Mouse (Mus musculus): ENCODE measurements around the gene Slitrk1. TPM values are rescaled to one million over a fixed set of nuclear protein-coding genes. Genes with fewer than 3 reads are reported as not detected.

The Slitrk1 gene
- 0.29 and 0.54 TPM in 2 replicates for polyA plus RNA-seq (2014; fragmentation: Nextera tagmentation; extraction: Ambion mirVana)

GRCm38 (mm10) chr14:108913714-108914263, at the start of gene Slitrk1:
Slitrk1 (minus strand) TSS chr14:108914158.
- Histone ChIP-seq H3K4me3 (ENCODE audit: low read length) (peak within 1 kb of the TSS; percentile 42), H3K36me3 (ENCODE audit: control insufficient read depth, insufficient read depth, low read length) (no peaks in the 10 kb centered on the region), H3K9me3 (ENCODE audit: control insufficient read depth, low read length) (no peaks in the 10 kb centered on the region), H3K27ac (ENCODE audit: low read depth, low read length) (no peak within 1 kb of the TSS), H3K27me3 (ENCODE audit: control insufficient read depth, insufficient read depth, low read length) (peaks cover 22% of the 10 kb centered on the region), H3K4me2 (replicated peaks; ENCODE audit: low read depth, low read length) (peak within 1 kb of the TSS; percentile 65), H3K4me1 (ENCODE audit: control insufficient read depth, insufficient read depth, low read length) (0 out of 2 replicates have a peak, but pooled peaks cover 4% of the 10 kb centered on the region), H3K9ac (ENCODE audit: low read depth, low read length) (peak within 1 kb of the TSS; percentile 37; the same call in 1 of the 2 replicates)
- under 1% methylated on average over 24 of the region's 25 CpGs for WGBS
- peak; percentile 32 for ATAC-seq (ENCODE audit: low FRiP score, low TSS enrichment)

GRCm38 (mm10) chr14:108935777-108936176, 21.8 kb upstream of the Slitrk1 start:
- H3K4me2 ChIP-seq (replicated peaks; ENCODE audit: low read depth, low read length), result no peak overlapping the region

GRCm38 (mm10) chr14:108914336-108914735, 378 bp upstream of the Slitrk1 start:
- WGBS, result 12% methylated on average over 16 of the region's 16 CpGs
- H3K9me3 ChIP-seq (ENCODE audit: control insufficient read depth, low read length), result no peaks in the 10 kb centered on the region
- no peaks in the 10 kb centered on the region for H3K36me3 ChIP-seq (ENCODE audit: control insufficient read depth, insufficient read depth, low read length)
- H3K27ac ChIP-seq (ENCODE audit: low read depth, low read length), result no peak overlapping the region
- H3K4me3 ChIP-seq (ENCODE audit: low read length), result peak overlapping the region; percentile 42; the same call in 1 of the 2 replicates
- ATAC-seq (ENCODE audit: low FRiP score, low TSS enrichment), result no peak
- peak overlapping the region; percentile 65 for H3K4me2 ChIP-seq (replicated peaks; ENCODE audit: low read depth, low read length)
- H3K9ac ChIP-seq (ENCODE audit: low read depth, low read length), result no peak overlapping the region
- peaks cover 22% of the 10 kb centered on the region for H3K27me3 ChIP-seq (ENCODE audit: control insufficient read depth, insufficient read depth, low read length)
- 0 out of 2 replicates have a peak, but pooled peaks cover 4% of the 10 kb centered on the region for H3K4me1 ChIP-seq (ENCODE audit: control insufficient read depth, insufficient read depth, low read length)

More at GRCm38 (mm10) chr14:108935777-108936176, 21.8 kb upstream of the Slitrk1 start:
- no peaks in the 10 kb centered on the region for H3K9me3 ChIP-seq (ENCODE audit: control insufficient read depth, low read length)
- H3K4me3 ChIP-seq (ENCODE audit: low read length), result no peak overlapping the region
- no peak overlapping the region for H3K9ac ChIP-seq (ENCODE audit: low read depth, low read length)
- H3K27ac ChIP-seq (ENCODE audit: low read depth, low read length), result no peak overlapping the region
- ATAC-seq (ENCODE audit: low FRiP score, low TSS enrichment), result no peak
- WGBS, result 67% methylated on average over 1 of the region's 1 CpGs
- no peaks in the 10 kb centered on the region for H3K36me3 ChIP-seq (ENCODE audit: control insufficient read depth, insufficient read depth, low read length)
- no peaks in the 10 kb centered on the region for H3K27me3 ChIP-seq (ENCODE audit: control insufficient read depth, insufficient read depth, low read length)
- H3K4me1 ChIP-seq (ENCODE audit: control insufficient read depth, insufficient read depth, low read length), result no peaks in the 10 kb centered on the region

GRCm38 (mm10) chr14:108912876-108913490, 975 bp downstream of the Slitrk1 start:
- WGBS, result 2% methylated on average over 21 of the region's 21 CpGs
- Histone ChIP-seq H3K27me3 (ENCODE audit: control insufficient read depth, insufficient read depth, low read length) (peaks cover 22% of the 10 kb centered on the region), H3K9me3 (ENCODE audit: control insufficient read depth, low read length) (no peaks in the 10 kb centered on the region)

DNA sequence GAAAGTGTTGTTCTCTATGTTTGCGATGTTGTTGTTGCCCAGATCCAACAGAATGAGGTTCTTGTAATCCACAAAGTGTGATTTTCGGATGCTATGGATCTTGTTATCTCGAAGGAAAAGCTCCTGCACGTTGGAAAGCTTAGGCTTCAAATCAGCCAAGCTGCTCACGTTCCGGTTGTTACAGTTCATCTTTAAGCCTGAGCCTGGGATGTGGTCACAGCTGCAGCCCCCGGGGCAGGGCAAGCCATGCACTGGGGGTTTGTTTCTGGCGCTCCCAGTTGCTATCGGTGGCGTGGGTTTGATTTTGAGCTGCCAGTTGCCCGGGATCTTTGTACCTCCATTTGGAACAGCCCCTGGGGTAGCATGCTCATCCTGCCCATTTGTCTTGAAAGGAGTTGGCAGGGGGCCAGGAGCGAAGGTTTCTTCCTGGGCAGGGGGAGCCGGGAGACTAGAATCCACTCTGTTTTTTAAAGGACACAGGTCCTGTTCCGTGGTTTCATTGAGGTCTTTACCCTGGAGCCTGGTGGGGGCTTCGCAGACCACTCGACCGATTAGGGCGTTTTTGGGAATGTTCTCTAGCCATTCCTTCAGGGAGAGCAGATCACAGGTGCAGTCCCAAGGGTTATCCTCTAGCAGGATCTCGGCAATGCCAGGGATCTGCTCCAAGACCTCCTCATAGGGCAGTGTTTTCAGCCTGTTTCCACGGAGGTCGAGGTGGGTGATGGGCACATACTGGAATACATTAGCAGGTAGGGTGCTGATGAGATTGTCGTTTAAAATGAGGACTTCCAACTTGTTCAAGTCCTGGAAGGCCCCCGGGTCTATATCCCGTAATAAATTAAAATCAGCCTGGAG, 1.7 kb downstream of the Slitrk1 start:
- Histone ChIP-seq H3K9me3 (ENCODE audit: control insufficient read depth, low read length) (no peaks in the 10 kb centered on the region), H3K4me3 (ENCODE audit: low read length) (peak overlapping the region; percentile 42), H3K4me1 (ENCODE audit: control insufficient read depth, insufficient read depth, low read length) (0 out of 2 replicates have a peak, but pooled peaks cover 4% of the 10 kb centered on the region), H3K27me3 (ENCODE audit: control insufficient read depth, insufficient read depth, low read length) (peaks cover 22% of the 10 kb centered on the region), H3K4me2 (replicated peaks; ENCODE audit: low read depth, low read length) (peak overlapping the region; percentile 65), H3K27ac (ENCODE audit: low read depth, low read length) (no peak overlapping the region), H3K9ac (ENCODE audit: low read depth, low read length) (peak overlapping the region; percentile 37; the same call in 1 of the 2 replicates), H3K36me3 (ENCODE audit: control insufficient read depth, insufficient read depth, low read length) (no peaks in the 10 kb centered on the region)
- 2% methylated on average over 24 of the region's 24 CpGs for WGBS
- ATAC-seq (ENCODE audit: low FRiP score, low TSS enrichment), result no peak

More at GRCm38 (mm10) chr14:108912876-108913490, 975 bp downstream of the Slitrk1 start:
- no peaks in the 10 kb centered on the region for H3K36me3 ChIP-seq (ENCODE audit: control insufficient read depth, insufficient read depth, low read length)
- ATAC-seq (ENCODE audit: low FRiP score, low TSS enrichment), result no peak
- peak overlapping the region; percentile 37; the same call in 1 of the 2 replicates for H3K9ac ChIP-seq (ENCODE audit: low read depth, low read length)
- 0 out of 2 replicates have a peak, but pooled peaks cover 4% of the 10 kb centered on the region for H3K4me1 ChIP-seq (ENCODE audit: control insufficient read depth, insufficient read depth, low read length)
- no peak overlapping the region for H3K27ac ChIP-seq (ENCODE audit: low read depth, low read length)
- H3K4me2 ChIP-seq (replicated peaks; ENCODE audit: low read depth, low read length), result peak overlapping the region; percentile 65
- peak overlapping the region; percentile 42 for H3K4me3 ChIP-seq (ENCODE audit: low read length)

- H3K4me3 ChIP-seq (ENCODE audit: low read length), result peak overlapping the region; percentile 32
- 2% methylated on average over 24 of the region's 24 CpGs for WGBS
- peak overlapping the region; percentile 65 for H3K4me2 ChIP-seq (replicated peaks; ENCODE audit: low read depth, low read length)
- peak overlapping the region; percentile 12; the same call in 1 of the 2 replicates for H3K9ac ChIP-seq (ENCODE audit: low read depth, low read length)
- H3K4me1 ChIP-seq (ENCODE audit: control insufficient read depth, insufficient read depth, low read length), result 0 out of 2 replicates have a peak, but pooled peaks cover 4% of the 10 kb centered on the region
- peak; percentile 50 for ATAC-seq (ENCODE audit: low FRiP score, low TSS enrichment)
- H3K27ac ChIP-seq (ENCODE audit: low read depth, low read length), result no peak overlapping the region
- peaks cover 22% of the 10 kb centered on the region for H3K27me3 ChIP-seq (ENCODE audit: control insufficient read depth, insufficient read depth, low read length)
- H3K36me3 ChIP-seq (ENCODE audit: control insufficient read depth, insufficient read depth, low read length), result no peaks in the 10 kb centered on the region
- no peaks in the 10 kb centered on the region for H3K9me3 ChIP-seq (ENCODE audit: control insufficient read depth, low read length)
Observed at GRCm38 (mm10) chr14:108911138-108911841, 2.7 kb downstream of the Slitrk1 start.

GRCm38 (mm10) chr14:108910449-108911137, 3.4 kb downstream of the Slitrk1 start:
- peak overlapping the region; percentile 32 for H3K4me3 ChIP-seq (ENCODE audit: low read length)
- no peak overlapping the region for H3K27ac ChIP-seq (ENCODE audit: low read depth, low read length)
- H3K4me1 ChIP-seq (ENCODE audit: control insufficient read depth, insufficient read depth, low read length), result 0 out of 2 replicates have a peak, but pooled peaks cover 4% of the 10 kb centered on the region
- H3K27me3 ChIP-seq (ENCODE audit: control insufficient read depth, insufficient read depth, low read length), result peaks cover 22% of the 10 kb centered on the region
- peak; percentile 63 for ATAC-seq (ENCODE audit: low FRiP score, low TSS enrichment)
- peak overlapping the region; percentile 65 for H3K4me2 ChIP-seq (replicated peaks; ENCODE audit: low read depth, low read length)
- no peaks in the 10 kb centered on the region for H3K9me3 ChIP-seq (ENCODE audit: control insufficient read depth, low read length)
- H3K36me3 ChIP-seq (ENCODE audit: control insufficient read depth, insufficient read depth, low read length), result no peaks in the 10 kb centered on the region
- H3K9ac ChIP-seq (ENCODE audit: low read depth, low read length), result peak overlapping the region; percentile 12; the same call in 1 of the 2 replicates
- 5% methylated on average over 19 of the region's 19 CpGs for WGBS

All from kidney, embryonic 14.5 days (tissue).